Mouse (Mus musculus) cerebellum, adult 2 months (tissue): ENCODE measurements at regions not wholly inside any gene's neighbourhood (a gene's known extent, or its start where the extent isn't known, plus 50 kb on each side); places are given as distances from the start of the nearest gene placed in this dataset.
"Not testable (repeated sequence)": the region's sequence is repeated elsewhere in the genome, so short reads cannot be mapped to it uniquely, and the experiment has no call there.

ENCODE experiments used
- DNase-seq, 2 experiments: peaks; one replicate each; pipeline ENCODE4 v3.0.0; 2021
- H3K27ac ChIP-seq: fragments of 200-500 bp; 2 replicates; pipeline ENCODE4 v1.5.1; 2012; ENCODE audit warnings: low read length, control low read depth, inconsistent platforms; ENCODE audit not compliant: insufficient read depth
- H3K27me3 ChIP-seq: fragments of 200-500 bp; 2 replicates; pipeline ENCODE4 v1.6.1; 2012; ENCODE audit warnings: inconsistent platforms, mild to moderate bottlenecking, low read length, moderate library complexity; ENCODE audit not compliant: control insufficient read depth, insufficient read depth
- H3K4me1 ChIP-seq: fragments of 200-500 bp; 2 replicates; pipeline ENCODE4 v1.6.1; 2011; ENCODE audit warnings: low read length; ENCODE audit not compliant: control insufficient read depth, insufficient read depth
- H3K4me3 ChIP-seq: fragments of 200-500 bp; replicated peaks from 2 replicates; pipeline ENCODE3; 2011; ENCODE audit warnings: mild to moderate bottlenecking, low read depth, low read length, control low read depth; ENCODE audit not compliant: insufficient read depth
- CTCF ChIP-seq: fragments of 200-500 bp; IDR thresholded peaks from 2 replicates; pipeline ENCODE4 v1.5.1; 2011; ENCODE audit warnings: low read depth, mild to moderate bottlenecking, control low read depth, low read length, moderate library complexity, borderline replicate concordance; ENCODE audit not compliant: insufficient read depth
- POLR2A ChIP-seq: fragments of 200-500 bp; IDR thresholded peaks from 2 replicates; pipeline ENCODE4 v1.6.1; 2011; ENCODE audit warnings: low read length, control low read depth, borderline replicate concordance; ENCODE audit not compliant: insufficient read depth
- WGBS: fragments of 180-500 bp; shearing (Covaris S2); methylation state at CpG from one replicate; pipeline ENCODE4 v1.1.7; 2018; 5-methylcytosine and 5-hydroxymethylcytosine counted together

DNA sequence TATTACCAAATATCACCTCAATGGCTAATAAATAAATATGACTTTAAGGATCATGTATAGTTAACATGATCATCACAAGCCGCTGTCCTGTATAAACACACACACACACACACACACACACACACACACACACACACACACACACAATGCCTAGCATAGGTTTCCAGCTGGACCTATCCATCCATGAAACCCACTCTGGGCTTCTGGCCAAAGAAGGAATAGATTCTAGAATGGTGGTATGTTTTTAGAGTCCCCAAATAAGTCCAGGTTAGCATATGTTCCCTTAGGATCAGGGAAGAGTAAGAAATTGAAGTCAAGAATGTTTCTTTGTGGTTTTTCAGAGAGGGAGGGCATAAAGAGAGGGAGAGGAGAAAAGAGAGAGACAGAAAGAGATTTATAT lies 110.6 kb upstream of the Ndn start:
- WGBS, result 33% methylated on average over 1 of the region's 1 CpGs
- H3K27ac ChIP-seq, result no peak overlapping the region
- no peak for TF ChIP-seq CTCF
- TF ChIP-seq POLR2A, result no peak
- H3K27me3 ChIP-seq, result no peaks in the 10 kb centered on the region
- no peak for DNase-seq
- no peaks in the 10 kb centered on the region for H3K4me1 ChIP-seq
- H3K4me3 ChIP-seq, result no peak overlapping the region

DNA sequence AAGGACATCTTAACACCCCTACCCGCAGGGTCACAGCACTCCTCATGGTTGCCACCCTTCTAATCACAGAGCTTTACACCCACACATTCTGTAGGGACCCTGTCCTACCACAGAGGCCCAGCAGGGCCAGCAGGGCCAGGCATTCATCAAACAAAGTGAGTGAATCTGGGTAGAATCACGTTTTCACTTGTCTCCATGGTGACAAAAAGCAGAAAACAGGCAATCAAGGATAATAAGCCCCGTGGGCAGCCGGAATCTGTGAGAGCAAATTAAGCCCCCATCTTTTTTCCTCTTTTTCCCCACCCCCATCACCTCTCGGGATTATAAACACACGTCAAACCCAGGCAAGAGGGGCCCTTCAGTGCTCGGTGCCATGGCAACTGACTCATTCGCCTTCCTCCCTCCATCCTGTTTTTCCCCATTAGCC lies 84.7 kb upstream of the Ndn start:
- TF ChIP-seq CTCF (no peak), POLR2A (no peak)
- H3K4me1 ChIP-seq, result no peaks in the 10 kb centered on the region
- no peak overlapping the region for H3K4me3 ChIP-seq
- H3K27ac ChIP-seq, result no peak overlapping the region
- no peak for DNase-seq
- no peaks in the 10 kb centered on the region for H3K27me3 ChIP-seq
- 34% methylated on average over 8 of the region's 8 CpGs for WGBS

DNA sequence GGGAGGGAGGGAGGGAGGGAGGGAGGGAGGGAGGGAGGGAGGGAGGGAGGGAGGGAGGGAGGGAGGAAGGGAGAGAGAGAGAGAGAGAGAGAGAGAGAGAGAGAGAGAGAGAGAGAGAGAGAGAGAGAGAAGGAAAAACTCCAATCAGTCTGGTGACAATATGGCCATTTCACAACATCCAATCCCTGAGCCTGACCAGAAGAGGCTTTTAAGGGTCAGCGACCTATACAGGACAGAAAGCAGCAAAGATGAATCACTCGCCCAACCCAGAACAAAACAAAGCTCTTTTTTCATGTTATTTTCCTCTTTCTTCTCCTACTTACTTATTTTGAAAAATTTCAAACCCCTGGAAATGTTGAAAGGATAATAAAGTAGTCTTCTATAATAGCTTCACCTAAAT lies 84.2 kb upstream of the Ndn start:
- not testable (repeated sequence) for DNase-seq, H3K4me3 ChIP-seq, H3K4me1 ChIP-seq, H3K27me3 ChIP-seq, H3K27ac ChIP-seq
- 55% methylated on average over 2 of the region's 2 CpGs for WGBS

DNA sequence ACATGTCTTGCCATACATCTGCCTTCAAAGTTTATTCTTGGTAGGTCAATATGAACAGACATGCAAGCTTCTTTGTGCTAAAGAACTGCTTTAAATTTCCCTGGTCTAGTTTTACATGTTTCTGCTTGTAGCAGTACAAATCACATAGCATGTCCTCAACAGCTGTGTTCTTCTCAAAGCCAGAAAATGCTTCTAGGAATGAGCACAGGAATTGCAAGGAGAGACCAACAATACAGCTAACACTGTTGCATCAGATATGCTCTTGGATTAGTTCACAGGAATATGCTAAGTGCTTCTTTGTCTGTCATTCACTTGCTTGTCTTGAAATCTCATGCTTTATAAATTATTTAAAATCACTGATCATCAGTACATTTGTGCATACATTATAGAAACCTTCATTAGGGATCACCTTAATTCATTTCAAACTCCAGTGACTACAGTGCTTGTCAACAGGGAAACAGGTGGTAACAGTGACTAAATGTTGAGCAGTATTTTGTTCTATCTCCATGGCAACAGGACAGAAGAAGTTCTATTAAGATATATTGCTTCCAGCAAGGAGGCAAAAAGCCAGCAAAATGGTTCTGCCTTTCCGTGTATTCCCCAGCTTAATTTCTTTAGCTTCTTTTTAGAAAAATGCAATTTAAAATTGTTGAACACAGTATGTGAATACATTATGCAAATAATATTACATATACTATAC lies 77.1 kb upstream of the Ndn start:
- no peaks in the 10 kb centered on the region for H3K27me3 ChIP-seq
- 38% methylated on average over 1 of the region's 1 CpGs for WGBS
- no peak overlapping the region for H3K4me3 ChIP-seq
- no peaks in the 10 kb centered on the region for H3K4me1 ChIP-seq
- TF ChIP-seq CTCF (no peak), POLR2A (no peak)
- H3K27ac ChIP-seq, result no peak overlapping the region
- no peak for DNase-seq

- WGBS, result 30% methylated on average over 2 of the region's 2 CpGs
- no peak for DNase-seq
Observed at GRCm38 (mm10) chr7:62276219-62276618, 70.2 kb upstream of the Ndn start.

DNA sequence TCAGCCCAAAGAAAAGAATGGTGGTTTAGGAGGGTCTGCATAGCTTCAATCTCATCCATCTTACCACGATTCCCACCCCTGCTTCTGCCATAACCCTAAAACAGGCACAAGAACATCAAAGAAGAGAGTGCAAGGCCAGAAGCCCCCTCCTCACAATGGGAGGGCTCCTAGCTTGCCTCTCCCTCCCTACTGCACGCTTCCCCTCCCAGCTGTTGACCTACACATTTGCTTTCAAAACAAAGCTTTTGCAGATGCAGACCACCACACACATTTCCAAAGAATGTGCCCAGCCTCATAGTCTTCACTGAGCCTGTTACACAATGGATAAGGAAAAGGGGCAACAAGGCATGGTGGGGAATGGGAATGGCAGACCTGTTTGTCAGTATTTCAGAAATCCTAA lies 67.9 kb upstream of the Ndn start:
- DNase-seq, result no peak
- TF ChIP-seq CTCF, result no peak
- no peak for TF ChIP-seq POLR2A
- H3K4me3 ChIP-seq, result no peak overlapping the region
- 19% methylated on average over 2 of the region's 2 CpGs for WGBS
- H3K4me1 ChIP-seq, result no peaks in the 10 kb centered on the region
- no peaks in the 10 kb centered on the region for H3K27me3 ChIP-seq
- no peak overlapping the region for H3K27ac ChIP-seq

More at GRCm38 (mm10) chr7:62276219-62276618, 70.2 kb upstream of the Ndn start:
- H3K27ac ChIP-seq, result no peak overlapping the region
- no peaks in the 10 kb centered on the region for H3K27me3 ChIP-seq
- H3K4me1 ChIP-seq, result no peaks in the 10 kb centered on the region
- TF ChIP-seq POLR2A (no peak), CTCF (no peak)
- no peak overlapping the region for H3K4me3 ChIP-seq

DNA sequence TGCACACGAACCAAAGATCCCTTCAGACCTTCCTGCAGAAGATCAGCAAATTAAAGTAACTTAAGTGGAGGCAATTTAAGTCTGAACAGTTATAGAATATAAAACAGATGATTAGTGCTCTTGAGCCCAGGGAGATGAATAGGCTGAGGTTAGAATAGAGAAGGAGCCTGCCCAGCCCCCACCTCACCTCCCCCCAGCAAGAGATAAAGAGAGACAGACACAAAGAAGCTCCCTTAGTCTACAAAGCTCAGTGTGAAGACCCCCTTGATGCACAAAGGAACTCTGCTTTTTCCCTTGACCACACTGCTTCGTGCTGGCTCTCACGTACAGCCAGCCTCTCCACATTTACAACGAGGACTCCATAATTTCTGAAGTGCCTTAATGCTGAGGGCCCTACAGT lies 67.3 kb upstream of the Ndn start:
- no peak overlapping the region for H3K27ac ChIP-seq
- H3K27me3 ChIP-seq, result no peaks in the 10 kb centered on the region
- no peak for DNase-seq
- no peak for TF ChIP-seq CTCF
- TF ChIP-seq POLR2A, result no peak
- WGBS, result 34% methylated on average over 4 of the region's 4 CpGs
- no peak overlapping the region for H3K4me3 ChIP-seq
- H3K4me1 ChIP-seq, result no peaks in the 10 kb centered on the region
